In genomic region chr11:79107934-79108333, GRCm38 (mm10) we compare ENCODE assay signal across 24 mouse cellular contexts. TPM values are rescaled to one million over a fixed set of nuclear protein-coding genes. Genes with fewer than 3 reads are reported as not detected.
DNase-seq lines count a peak whose midpoint lies in the region; ATAC-seq and TF ChIP-seq lines count a peak whose summit lies in the region.
"Had no signal": no experiment of that assay in that cellular context is flagged by ENCODE, and none has a peak within 500 bp of the region (broad histone marks: within the 10 kb centered on the region; RNA-seq: fewer than 3 reads in every experiment).

No protein-coding gene starts in this region.

- H3K36me3 ChIP-seq in intestine, postnatal 0 days (ENCODE audit: control insufficient read depth, insufficient read depth): peaks cover 10% of the 10 kb centered on the region; the same call in 1 of the 2 replicates
- no peaks in the 10 kb centered on the region for H3K36me3 ChIP-seq in intestine, embryonic 15.5 days
- H3K36me3 ChIP-seq: embryonic facial prominence, embryonic 13.5 days; embryonic facial prominence, embryonic 15.5 days; forebrain, embryonic 15.5 days had no signal

- ATAC-seq in intestine, postnatal 0 days: no peak
- no peak for ATAC-seq in intestine, embryonic 15.5 days
- 0 out of 2 replicates have a peak, but pooled peaks have one; percentile 30 for ATAC-seq in erythroid progenitor cell, adult 5-6 weeks (replicated peaks; ENCODE audit: low FRiP score, poor library complexity, severe bottlenecking)
- ATAC-seq: forebrain, embryonic 13.5 days; forebrain, embryonic 15.5 days had no signal

- no peak overlapping the region for H3K4me3 ChIP-seq in intestine, postnatal 0 days (ENCODE audit: low read depth, low read length)
- no peak overlapping the region for H3K4me3 ChIP-seq in intestine, embryonic 15.5 days (replicated peaks)
- H3K4me3 ChIP-seq: embryonic facial prominence, embryonic 13.5 days; embryonic facial prominence, embryonic 15.5 days; erythroblast, embryonic 14.5 days; forebrain, embryonic 13.5 days; forebrain, embryonic 15.5 days had no signal

- 85% methylated on average over 11 of the region's 11 CpGs for WGBS in intestine, postnatal 0 days
- 87% methylated on average over 11 of the region's 11 CpGs for WGBS in intestine, embryonic 15.5 days

- H3K27ac ChIP-seq in intestine, postnatal 0 days (ENCODE audit: low read depth, low read length): peak overlapping the region; percentile 57; the same call in 1 of the 2 replicates
- no peak overlapping the region for H3K27ac ChIP-seq in intestine, embryonic 15.5 days
- H3K27ac ChIP-seq: embryonic facial prominence, embryonic 13.5 days; embryonic facial prominence, embryonic 15.5 days; forebrain, embryonic 13.5 days; forebrain, embryonic 15.5 days had no signal

- H3K4me1 ChIP-seq in intestine, postnatal 0 days (replicated peaks; ENCODE audit: control insufficient read depth, insufficient read depth, low read length): peaks cover 4% of the 10 kb centered on the region
- peaks cover 36% of the 10 kb centered on the region for H3K4me1 ChIP-seq in intestine, embryonic 15.5 days (replicated peaks)
- H3K4me1 ChIP-seq: forebrain, embryonic 15.5 days had no signal

- no peaks in the 10 kb centered on the region for H3K27me3 ChIP-seq in intestine, postnatal 0 days (replicated peaks; ENCODE audit: control insufficient read depth, insufficient read depth, low read length)
- no peaks in the 10 kb centered on the region for H3K27me3 ChIP-seq in intestine, embryonic 15.5 days (replicated peaks)
- H3K27me3 ChIP-seq: embryonic facial prominence, embryonic 13.5 days; embryonic facial prominence, embryonic 15.5 days; forebrain, embryonic 13.5 days; forebrain, embryonic 15.5 days had no signal

- no peak overlapping the region for H3K9ac ChIP-seq in intestine, postnatal 0 days (ENCODE audit: low read depth, low read length)
- H3K9ac ChIP-seq in intestine, embryonic 15.5 days: no peak overlapping the region
- H3K9ac ChIP-seq: embryonic facial prominence, embryonic 13.5 days; embryonic facial prominence, embryonic 15.5 days; forebrain, embryonic 13.5 days; forebrain, embryonic 15.5 days had no signal

- intact Hi-C loops in heart, postnatal 10 days (cut with DNase I): no loop called here

- H3K9me3 ChIP-seq in intestine, postnatal 0 days (ENCODE audit: control insufficient read depth): no peaks in the 10 kb centered on the region
- no peaks in the 10 kb centered on the region for H3K9me3 ChIP-seq in intestine, embryonic 15.5 days
- H3K9me3 ChIP-seq: embryonic facial prominence, embryonic 13.5 days; embryonic facial prominence, embryonic 15.5 days; forebrain, embryonic 13.5 days; forebrain, embryonic 15.5 days had no signal

- peak; percentile 94 for DNase-seq in heart, adult 11 months
- no peak for DNase-seq in heart, postnatal 10 days
- peak; percentile 47 for DNase-seq in ovary, postnatal 36 days (ENCODE audit: low spot score)
- DNase-seq in ovary, postnatal 14 days (ENCODE audit: low spot score): no peak
- DNase-seq in frontal cortex, adult 2 months (ENCODE audit: extremely low spot score in 1 of 2, low spot score in 1 of 2): no peak
- DNase-seq: adrenal gland, adult 2 months; adrenal gland, postnatal 10 days; adrenal gland, postnatal 25 days; B cell, adult 2 months; cerebellum, adult 11 months; cerebellum, adult 18-20 months; cerebellum, adult 8-10 months; cerebellum, adult 9-11 months; cerebellum, postnatal 14 days; cerebellum, postnatal 36 days; embryo, embryonic 11 days had no signal

- H3K4me2 ChIP-seq in intestine, postnatal 0 days (replicated peaks; ENCODE audit: low read depth): no peak overlapping the region
- no peak overlapping the region for H3K4me2 ChIP-seq in intestine, embryonic 15.5 days (replicated peaks)
- H3K4me2 ChIP-seq: embryonic facial prominence, embryonic 13.5 days; embryonic facial prominence, embryonic 15.5 days; forebrain, embryonic 13.5 days; forebrain, embryonic 15.5 days had no signal

- TF ChIP-seq CTCF in intestine, postnatal 0 days (IDR thresholded peaks at IDR 0.05; ENCODE audit: low read depth): no peak

RNA-seq across cellular contexts. Expression of gene Ksr1, which starts 38.3 kb away (rescaled TPM):
- 10 to 100 TPM; 10.4 to 11.9 TPM for total RNA-seq in heart, postnatal 10 days (2021)
- polyA plus RNA-seq in intestine, postnatal 0 days (2015; fragmentation: Nextera tagmentation; extraction: Ambion mirVana): 4.7 and 6.8 TPM in 2 replicates
- 3.5 and 4.4 TPM in 2 replicates for polyA plus RNA-seq in intestine, embryonic 15.5 days (2015; fragmentation: Nextera tagmentation; extraction: Ambion mirVana)
- 2.2 and 4.2 TPM in 2 replicates for total RNA-seq in erythroid progenitor cell, adult 5-6 weeks (2015; ENCODE audit: low replicate concordance)
- 0.51 and 1.5 TPM in 2 replicates for total RNA-seq in erythroid progenitor cell, adult 5-6 weeks (2017; ENCODE audit: low replicate concordance)
- polyA plus RNA-seq in frontal cortex, adult 2 months (2012; rRNA removed): 47.0 and 55.7 TPM in 2 replicates

Comparison
In these comparisons a context has a peak if more than half of its experiments do, and no peak if none do; other contexts are left out.
1. DNase-seq: peak in heart, adult 11 months (single experiment) and ovary, postnatal 36 days (single experiment); none in heart, postnatal 10 days (0 of 2), ovary, postnatal 14 days (single experiment) and frontal cortex, adult 2 months (0 of 2).